Mouse (Mus musculus): ENCODE results near the gene Ttc16.
A peak's percentile ranks its signal among the peaks of the same experiment; 100 is the strongest.

Gene Ttc16

GRCm38 (mm10) chr2:32749082-32749481 lies 26.4 kb downstream of the Ttc16 start:
- DNase-seq (ENCODE audit: extremely low read depth, low read depth) = no peak

DNA sequence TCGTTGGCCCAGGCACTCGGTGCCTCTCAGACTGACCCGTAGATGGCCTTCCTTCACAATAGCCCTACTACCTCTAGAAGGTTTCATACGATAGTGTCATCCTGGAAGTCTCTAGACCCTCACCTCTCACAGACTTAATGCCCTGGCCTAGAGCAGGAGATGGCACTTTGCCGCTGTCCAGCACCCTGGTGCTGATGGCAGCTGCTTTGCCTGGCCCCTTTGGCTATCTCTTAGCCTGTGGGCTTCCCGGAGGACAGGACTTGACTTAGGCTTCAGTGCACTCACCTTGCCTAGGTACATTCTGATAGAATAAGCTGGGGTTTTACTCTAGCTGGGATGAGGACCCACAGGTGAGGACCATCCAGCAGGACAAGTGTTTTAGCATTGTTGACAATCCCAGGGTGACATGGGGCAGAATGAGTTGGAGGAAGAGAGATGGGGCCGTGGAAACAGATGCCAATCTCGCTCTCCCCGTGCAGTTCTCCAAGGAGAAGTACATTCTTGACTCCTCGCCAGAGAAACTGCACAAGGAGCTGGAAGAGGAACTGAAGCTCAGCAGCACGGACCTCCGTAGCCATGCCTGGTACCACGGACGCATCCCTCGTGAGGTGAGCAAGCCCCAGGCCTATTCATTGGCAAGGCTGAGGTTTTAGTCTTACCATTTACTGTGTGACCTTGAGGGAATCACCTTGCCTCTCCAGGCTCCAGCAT lies 31.0 kb downstream of the Ttc16 start:
- DNase-seq (ENCODE audit: extremely low read depth, low read depth) = no peak

DNA sequence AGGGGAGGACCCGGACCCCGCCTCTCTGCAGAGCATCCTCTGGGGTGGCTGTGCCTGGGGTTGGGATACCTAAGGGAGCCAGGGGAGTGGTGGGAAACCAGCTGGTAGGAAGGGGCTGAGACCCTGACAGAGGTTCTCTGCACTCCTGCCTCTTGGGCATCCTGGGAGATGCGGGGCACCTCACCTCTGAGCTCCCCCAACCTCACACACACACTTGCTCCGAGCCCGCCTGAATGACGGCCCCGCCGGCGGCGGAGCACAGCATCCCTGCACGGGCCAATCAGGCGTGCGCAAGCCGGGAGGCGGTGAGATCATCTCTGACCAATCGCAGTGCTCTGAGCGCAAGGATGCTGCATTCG lies 33.3 kb downstream of the Ttc16 start:
- DNase-seq (ENCODE audit: extremely low read depth, low read depth) = no peak

DNA sequence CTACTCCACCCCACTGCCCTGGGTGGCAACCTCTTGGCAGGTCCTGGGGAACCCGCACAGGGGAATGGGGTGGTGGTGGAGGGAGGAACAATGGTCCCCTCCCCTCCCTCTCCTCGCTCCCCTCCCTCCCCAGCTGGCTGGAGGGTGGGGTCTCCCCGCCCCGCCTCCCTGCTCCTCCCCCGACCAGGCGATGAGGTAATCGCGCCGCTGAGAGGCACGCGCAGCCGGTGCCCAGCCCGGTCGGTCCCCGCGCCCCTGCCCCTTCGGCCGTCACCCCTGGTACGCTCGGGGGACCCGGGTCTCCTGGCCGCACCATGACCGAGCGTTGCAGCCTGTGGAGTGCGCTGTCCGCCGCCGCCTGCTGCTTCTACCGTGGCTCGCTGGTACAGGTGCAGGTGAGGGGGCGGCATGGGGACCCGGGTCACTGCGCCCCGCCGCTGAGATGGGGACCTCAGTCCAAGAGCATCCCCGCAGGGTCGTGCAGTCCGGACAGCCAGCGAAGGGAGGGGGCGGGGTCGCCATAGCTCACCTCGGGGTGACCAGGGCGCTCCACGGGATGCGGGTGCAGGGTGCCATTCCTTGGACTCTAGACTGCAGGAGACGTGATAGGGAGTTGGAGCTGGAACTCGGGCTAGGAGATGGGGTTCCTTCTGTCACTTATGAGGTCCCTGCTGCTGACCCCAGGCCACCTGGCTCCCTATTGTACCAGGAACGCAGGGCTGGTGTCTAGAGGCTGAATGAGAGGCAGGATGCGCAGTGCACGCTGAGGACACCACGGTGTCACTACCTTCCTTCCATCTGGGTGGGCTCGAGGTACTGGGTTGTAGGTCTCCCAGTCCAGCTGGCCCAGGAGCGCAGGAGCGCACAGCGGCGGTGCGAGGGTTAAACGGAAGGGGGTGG lies 33.9 kb downstream of the Ttc16 start:
- DNase-seq (ENCODE audit: extremely low read depth, low read depth) = no peak

- DNase-seq (ENCODE audit: extremely low read depth, low read depth) = no peak
These were observed 34.5 kb downstream of the Ttc16 start, which contains the start of gene 6330409D20Rik for GRCm38 (mm10) chr2:32740916-32741272. 6330409D20Rik (minus strand) TSS chr2:32741016.

DNA sequence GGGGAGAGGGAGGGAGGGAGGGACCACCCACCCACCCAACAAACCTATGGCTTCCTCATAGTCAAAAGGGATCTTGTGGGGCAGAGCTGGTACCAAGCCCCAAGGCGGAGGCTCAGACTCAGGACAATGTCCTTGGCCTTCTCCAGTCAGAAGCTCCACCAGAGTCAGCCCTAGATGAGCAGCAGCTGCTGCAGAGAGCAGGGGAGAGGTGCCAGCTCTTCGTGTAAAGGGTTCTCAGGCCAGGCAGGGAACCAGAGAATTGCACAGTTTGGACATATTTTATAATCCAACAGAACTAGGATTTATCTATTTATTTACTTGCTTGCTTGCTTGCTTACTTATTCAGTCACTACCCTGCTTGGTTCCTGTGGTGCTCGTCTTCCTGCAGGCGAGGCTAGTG lies 36.1 kb downstream of the Ttc16 start:
- no peak for DNase-seq (ENCODE audit: extremely low read depth, low read depth)

DNA sequence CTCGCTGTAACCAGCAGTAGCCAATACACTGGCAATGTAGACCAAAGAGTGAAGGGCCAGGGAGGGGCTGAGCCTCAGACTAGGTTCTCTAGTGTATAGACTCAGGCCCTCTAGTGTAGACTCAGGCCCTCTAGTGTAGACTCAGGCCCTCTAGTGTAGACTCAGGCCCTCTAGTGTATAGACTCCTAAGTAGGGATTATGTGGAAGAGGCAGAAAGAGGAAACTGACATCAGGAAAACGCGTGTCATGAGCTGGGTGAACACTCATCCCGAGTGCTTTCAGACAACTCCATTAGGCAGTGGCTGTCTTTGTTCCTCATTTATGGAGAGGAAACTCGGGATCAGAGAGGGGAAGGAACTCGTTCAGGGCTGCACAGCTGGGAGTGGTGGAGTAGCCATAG lies 38.4 kb downstream of the Ttc16 start:
- no peak for DNase-seq (ENCODE audit: extremely low read depth, low read depth)

GRCm38 (mm10) chr2:32736306-32736829 lies 39.1 kb downstream of the Ttc16 start:
- DNase-seq (ENCODE audit: extremely low read depth, low read depth) = no peak

- DNase-seq (ENCODE audit: extremely low read depth, low read depth) = no peak
These were observed 40.5 kb downstream of the Ttc16 start for GRCm38 (mm10) chr2:32734933-32735332.

GRCm38 (mm10) chr2:32734480-32734879 lies 41.0 kb downstream of the Ttc16 start:
- no peak for DNase-seq (ENCODE audit: extremely low read depth, low read depth)

GRCm38 (mm10) chr2:32732695-32733094 lies 42.7 kb downstream of the Ttc16 start:
- no peak for DNase-seq (ENCODE audit: extremely low read depth, low read depth)

- DNase-seq (ENCODE audit: extremely low read depth, low read depth) = no peak
These were observed 43.5 kb downstream of the Ttc16 start for GRCm38 (mm10) chr2:32731911-32732310.

GRCm38 (mm10) chr2:32730854-32731253 lies 44.6 kb downstream of the Ttc16 start:
- DNase-seq (ENCODE audit: extremely low read depth, low read depth) = no peak

- no peak for DNase-seq (ENCODE audit: extremely low read depth, low read depth)
These were observed 45.9 kb downstream of the Ttc16 start for GRCm38 (mm10) chr2:32729547-32729946.

DNA sequence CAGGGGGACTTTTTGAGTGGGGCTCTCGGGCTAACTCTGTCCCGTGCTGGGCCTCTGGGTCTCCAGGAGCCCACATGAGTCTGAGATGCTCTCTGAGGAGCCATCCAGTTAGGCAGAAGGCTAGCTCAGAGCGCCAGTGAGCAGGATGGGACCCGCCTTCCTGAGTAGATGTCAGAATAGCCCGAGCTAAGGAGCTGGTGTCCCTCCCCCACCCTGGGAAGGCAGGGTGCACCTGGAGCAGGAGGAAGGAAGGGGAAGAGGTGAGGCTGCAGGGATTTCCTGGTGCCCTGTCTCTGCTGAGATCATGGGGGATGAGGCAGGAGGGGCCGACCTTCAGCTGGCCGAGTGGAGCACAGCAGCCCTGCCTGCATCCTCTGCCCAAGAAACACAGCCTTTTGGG lies 47.0 kb downstream of the Ttc16 start:
- no peak for DNase-seq (ENCODE audit: extremely low read depth, low read depth)

DNA sequence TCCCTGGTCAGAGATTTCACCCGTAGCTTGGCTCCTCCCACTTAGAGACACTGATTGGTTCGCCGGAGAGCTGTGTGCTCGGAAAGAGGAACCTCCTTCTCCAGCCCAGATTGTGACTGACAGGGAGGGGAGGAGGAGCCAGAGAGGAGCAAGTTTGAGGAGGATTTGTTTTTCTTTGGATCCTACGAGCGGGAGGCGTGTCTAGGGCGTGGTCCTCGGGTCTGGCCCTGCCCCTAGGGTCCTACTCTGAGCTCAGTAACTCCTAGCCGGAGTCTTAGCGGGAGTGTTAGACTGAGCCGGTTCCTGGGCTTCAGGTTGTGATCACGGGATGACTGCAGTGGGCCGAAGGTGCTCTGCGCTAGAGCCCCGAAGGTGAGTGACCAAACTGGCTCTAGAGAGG lies 48.0 kb downstream of the Ttc16 start:
- DNase-seq (ENCODE audit: extremely low read depth, low read depth) = peak; percentile 96

DNA sequence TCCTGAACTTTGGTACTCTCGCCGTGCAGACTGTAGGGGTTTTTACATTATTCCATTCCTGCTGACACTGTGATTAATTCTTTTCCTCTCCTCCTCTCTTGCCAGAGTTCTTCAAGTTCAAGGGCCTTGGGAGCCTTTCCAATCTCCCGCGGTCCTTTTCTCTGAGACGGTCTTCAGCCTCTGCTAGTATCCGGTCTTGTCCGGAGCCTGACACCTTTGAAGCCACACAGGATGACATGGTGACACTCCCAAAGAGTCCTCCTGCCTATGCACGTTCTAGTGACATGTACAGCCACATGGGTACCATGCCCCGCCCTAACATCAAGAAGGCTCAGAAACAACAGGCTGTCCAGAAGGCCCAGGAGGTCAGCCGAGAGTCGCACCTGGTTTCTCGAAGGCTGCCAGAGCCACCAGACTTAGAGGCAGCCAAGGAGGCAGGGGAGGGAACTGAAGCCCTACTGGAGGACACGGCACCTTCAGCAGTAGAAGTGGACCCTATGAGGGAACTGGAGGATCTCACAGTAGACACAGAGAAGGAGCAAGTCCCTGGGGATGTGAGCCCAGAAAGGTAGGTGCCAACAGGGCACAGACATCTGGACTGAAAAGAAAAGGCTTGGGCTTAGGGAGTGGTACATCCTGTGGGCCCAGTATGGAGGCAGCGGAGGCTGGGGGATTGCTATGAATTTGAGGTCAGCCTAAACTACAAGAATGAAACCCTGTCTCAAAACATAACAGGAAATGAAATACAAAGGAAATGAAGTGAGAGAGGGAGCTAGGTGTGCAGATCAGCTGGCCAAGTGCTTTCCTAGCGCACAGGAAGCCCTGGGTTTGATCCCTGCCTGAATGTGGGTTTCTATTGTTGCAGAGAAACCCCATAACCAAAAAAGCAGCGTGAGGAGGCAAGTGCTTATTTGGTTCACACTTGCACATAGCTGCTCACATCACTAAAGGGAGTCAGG lies 50.3 kb downstream of the Ttc16 start:
- no peak for DNase-seq (ENCODE audit: extremely low read depth, low read depth)

DNA sequence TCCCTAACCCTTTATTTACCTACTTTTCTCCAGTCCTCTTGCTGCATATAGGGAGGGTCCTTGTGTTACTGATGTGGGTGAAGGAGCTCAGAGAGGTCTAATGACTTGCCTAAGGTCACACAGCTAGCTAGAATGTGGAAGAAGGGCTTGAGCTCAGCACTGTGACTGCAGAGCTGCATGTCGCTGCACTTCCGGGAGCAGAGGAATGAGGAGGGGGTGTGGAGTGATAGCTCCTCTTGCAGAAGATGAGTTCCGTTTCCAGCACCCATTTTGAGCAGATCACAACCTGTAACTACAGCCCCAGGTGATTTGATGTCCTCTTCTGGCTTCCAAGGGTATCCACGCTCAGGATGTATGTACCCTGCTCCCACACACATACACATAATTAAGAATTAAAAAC lies 51.3 kb downstream of the Ttc16 start:
- no peak for DNase-seq (ENCODE audit: extremely low read depth, low read depth)

DNA sequence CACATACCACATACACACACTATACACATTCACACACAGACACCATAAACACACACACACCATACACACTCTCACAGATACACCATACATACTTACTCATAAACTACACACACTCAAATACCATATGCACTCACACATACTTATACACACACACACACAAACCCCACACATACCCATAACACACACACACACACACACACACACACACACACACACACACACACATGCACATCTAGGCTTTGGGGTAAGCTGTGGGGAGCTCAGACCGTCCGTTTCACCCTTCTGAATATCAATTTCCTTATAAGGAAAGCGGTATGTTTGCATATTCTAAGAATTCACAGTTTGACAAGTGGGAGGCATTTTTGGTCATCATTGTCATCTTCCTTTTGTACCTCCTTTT lies 52.9 kb downstream of the Ttc16 start:
- DNase-seq (ENCODE audit: extremely low read depth, low read depth) = no peak

GRCm38 (mm10) chr2:32722046-32722445 lies 53.4 kb downstream of the Ttc16 start:
- DNase-seq (ENCODE audit: extremely low read depth, low read depth) = no peak

- no peak for DNase-seq (ENCODE audit: extremely low read depth, low read depth)
These were observed 54.7 kb downstream of the Ttc16 start, which contains the start of gene Sh2d3c for GRCm38 (mm10) chr2:32720681-32721229. Sh2d3c (plus strand) TSS chr2:32721055.
